In genomic region chr2:93206126-93206525, GRCm38 (mm10) we compare ENCODE assay signal across 17 mouse cellular contexts.
"Had no signal": no experiment of that assay in that cellular context is flagged by ENCODE, and none has a peak within 500 bp of the region (broad histone marks: within the 10 kb centered on the region; RNA-seq: fewer than 3 reads in every experiment).

No protein-coding gene starts in this region.

- H3K9me3 ChIP-seq: midbrain, embryonic 12.5 days; neural tube, embryonic 13.5 days had no signal

- H3K4me2 ChIP-seq: liver, embryonic 11.5 days; lung, embryonic 14.5 days; midbrain, embryonic 12.5 days; neural tube, embryonic 13.5 days had no signal

- H3K9ac ChIP-seq: liver, embryonic 14.5 days; liver, postnatal 0 days; lung, embryonic 14.5 days; midbrain, embryonic 12.5 days had no signal

- H3K27ac ChIP-seq: left cerebral cortex, adult 2 months; liver, embryonic 14.5 days; macrophage; midbrain, embryonic 12.5 days; stomach, postnatal 0 days had no signal

- DNase-seq: kidney, adult 18-20 months; kidney, adult 9 months; kidney, postnatal 14 days; kidney, postnatal 4 days; layer of hippocampus, postnatal 36 days; liver, postnatal 0 days; lung, embryonic 14.5 days; thymus, adult 2 months; thymus, postnatal 4 days had no signal

- H3K4me3 ChIP-seq: left cerebral cortex, adult 2 months; midbrain, embryonic 12.5 days; neural tube, embryonic 13.5 days had no signal

- ATAC-seq: liver, postnatal 0 days; lung, postnatal 0 days had no signal

- H3K27me3 ChIP-seq: midbrain, embryonic 12.5 days; neural tube, embryonic 13.5 days had no signal
